Mouse (Mus musculus): ENCODE data around the gene Tgtp1.
"Not testable (repeated sequence)": the region's sequence is repeated elsewhere in the genome, so short reads cannot be mapped to it uniquely, and the experiment has no call there.

Tgtp1 gene

DNA sequence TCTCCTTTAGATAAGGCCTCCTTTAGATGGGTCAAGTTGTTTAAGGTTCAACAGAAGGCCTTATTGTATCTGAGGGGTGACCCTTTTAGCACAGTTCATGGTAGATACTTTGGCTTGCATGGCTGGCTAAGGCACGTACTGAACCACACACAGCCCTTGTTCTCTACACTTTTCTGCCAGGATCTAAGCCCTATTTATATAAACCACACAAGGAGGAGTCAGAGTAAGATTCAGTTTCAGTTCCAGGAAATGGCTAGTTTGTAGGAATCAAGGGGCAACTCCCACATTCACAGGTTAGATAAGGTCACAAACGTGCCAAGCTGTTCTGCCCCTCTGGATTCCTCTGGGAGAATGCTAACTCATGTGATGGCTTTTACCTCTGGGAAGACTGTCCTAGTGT is at the start of gene Tgtp1:
Tgtp1 (minus strand) TSS at position 155 of the 400 bp plus-strand sequence.
- not testable (repeated sequence) for DNase-seq (ENCODE audit: low read depth, low spot score)

DNA sequence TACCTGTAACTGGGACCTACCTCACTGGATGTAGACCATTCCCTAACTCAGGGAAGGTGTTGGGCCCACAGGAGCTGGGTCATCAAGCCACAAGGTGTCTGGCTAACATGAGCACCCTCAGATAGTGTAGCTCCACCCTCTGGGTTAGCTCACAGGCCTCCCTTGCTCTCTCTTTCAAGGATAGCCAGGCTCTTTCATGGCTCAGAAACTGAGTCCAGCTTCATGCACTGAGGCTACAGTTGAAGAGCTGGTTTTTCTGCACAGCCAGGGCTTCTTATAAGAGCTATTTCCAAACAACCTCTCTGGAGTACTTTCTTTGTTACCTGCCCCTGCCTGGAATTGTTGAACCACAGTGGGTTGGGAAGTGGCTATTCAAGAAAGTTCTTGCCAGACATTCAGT is 18.1 kb upstream of the Tgtp1 start:
- not testable (repeated sequence) for DNase-seq (ENCODE audit: low read depth, low spot score)

DNA sequence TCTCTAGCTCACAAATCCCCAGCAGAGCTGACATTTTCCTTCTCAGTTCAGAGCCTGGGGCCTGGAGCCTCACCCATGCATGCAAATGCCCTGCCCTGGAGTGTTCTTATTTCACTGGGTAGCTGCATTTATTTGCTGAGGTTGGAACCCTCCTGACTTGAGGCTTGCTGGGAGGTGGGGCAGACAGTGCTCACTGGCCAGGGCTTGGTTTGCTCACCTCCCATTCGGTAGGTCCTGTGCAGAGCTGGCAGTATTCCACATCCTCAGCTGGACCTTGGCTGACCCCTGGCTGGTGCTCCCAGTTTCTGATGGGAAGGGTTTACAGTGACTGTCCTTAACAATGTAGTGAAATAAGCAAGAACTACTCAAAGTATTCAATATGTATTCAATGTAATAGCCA is 12.8 kb upstream of the Tgtp1 start:
- not testable (repeated sequence) for DNase-seq (ENCODE audit: low read depth, low spot score)

DNA sequence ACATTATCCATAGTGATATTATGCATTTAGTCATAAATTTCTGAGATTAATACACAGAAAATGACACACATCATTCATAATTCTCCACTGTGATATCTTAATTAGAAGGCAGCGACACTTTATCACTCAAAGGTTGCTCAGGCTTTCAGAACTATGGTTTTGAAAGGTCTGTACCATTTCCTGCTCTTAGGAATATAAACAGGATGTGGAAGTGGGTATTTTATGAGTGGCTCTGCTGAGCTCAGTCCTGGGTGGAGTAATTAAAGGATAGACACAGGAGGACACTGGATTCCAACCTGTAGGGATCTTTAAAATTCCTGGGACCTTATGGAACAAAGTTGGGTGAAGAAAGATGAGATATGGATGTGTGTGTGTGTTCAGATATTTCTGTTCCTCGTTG is 12.3 kb upstream of the Tgtp1 start:
- not testable (repeated sequence) for DNase-seq (ENCODE audit: low read depth, low spot score)

DNA sequence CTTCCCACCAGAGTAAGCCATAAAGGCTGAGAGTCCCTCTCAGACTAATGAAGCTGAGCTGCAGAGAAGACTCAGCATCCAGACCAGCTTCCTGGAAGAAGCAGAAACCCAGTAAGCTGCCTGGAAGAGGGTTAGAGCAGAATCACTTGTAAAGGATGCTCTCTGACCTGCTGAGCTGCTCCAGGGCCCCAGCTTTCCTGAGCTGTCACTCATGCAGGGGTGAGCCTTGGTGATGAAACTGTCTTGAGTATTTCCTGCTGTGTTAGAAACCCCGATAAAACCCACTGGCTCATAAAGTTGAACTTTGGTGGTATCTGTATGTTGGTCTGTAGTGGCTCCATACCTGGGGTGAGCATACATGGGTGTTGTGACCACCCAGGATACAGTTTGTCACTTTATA is 6.4 kb upstream of the Tgtp1 start:
- not testable (repeated sequence) for DNase-seq (ENCODE audit: low read depth, low spot score)

DNA sequence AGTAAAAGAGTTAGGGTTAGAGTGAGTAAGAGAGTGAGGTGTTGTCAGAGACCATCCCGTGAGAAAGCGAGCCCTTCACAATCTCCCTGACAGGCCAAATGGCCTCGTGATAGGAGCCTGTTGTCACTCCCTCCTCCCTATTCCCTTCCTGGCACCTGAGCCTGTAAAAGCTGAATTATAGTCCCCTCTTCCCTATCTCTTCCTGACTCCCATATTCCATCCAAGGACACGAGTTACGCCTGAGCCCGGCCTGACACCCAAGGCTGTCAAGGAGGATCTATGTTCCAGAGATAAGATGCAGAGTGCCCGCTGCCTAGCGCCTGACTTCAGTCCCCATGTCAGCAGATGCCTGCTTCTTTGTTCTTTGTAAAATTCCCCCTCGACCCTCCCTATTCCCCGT is 676 bp downstream of the Tgtp1 start:
- not testable (repeated sequence) for DNase-seq (ENCODE audit: low read depth, low spot score)

DNA sequence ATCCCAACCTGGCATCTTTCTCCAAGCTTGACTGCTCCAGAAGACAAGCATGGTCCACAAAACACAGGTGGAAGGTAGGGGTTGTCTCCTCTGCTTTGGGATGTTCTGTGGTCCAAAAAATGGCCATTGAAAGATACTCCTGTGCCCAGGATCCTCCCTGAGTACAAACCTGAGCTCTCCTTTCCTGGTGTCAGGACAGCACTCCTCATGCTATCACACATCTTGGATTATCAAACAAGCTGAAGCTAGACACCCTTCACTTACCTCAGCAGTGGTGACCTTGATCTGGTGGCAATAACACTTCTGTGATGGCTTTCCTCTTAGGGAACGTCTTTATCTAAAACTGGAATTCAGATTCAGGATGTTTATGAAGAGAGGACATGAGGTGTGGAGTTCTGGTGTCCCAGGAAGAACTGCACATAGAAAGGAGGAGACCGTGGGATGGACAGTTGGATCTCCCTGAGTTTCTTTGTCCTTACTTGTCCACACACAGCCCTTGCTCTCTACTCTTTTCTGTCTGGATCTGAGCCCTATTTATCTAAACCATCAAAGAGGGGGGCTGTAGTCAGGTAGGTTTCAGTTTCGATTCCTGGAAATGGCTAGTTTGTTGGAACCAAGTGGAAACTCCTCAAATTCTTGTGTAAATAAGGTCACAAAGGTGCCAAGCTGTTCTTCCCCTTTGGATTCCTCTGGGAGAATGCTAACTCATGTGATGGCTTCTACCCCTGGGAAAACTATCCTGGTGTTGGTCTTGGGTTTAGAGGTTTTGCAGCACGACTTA is 2.0 kb downstream of the Tgtp1 start, which contains the start of gene Gm12185:
Gm12185 (minus strand) TSS at position 487 of the 781 bp plus-strand sequence.
- not testable (repeated sequence) for DNase-seq (ENCODE audit: low read depth, low spot score)

DNA sequence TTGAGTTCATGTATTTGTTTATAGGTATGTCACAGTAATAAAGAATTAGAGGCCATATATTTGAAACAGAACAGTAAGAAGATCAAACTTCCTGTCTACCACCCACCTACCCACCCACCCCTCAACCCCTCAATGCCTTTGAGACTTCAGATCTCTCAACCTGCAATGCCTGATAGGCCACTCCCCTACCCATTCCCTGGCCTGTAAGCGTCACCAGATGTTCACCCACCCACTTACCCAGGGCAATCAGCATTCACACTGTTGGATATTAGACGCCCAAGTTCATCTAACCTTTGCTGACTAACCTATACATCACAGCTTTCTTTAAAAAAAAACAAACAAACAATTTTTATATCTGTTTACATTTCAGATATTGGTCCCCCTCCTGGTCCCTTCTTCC is 4.0 kb downstream of the Tgtp1 start:
- DNase-seq (ENCODE audit: low read depth, low spot score): not testable (repeated sequence)

DNA sequence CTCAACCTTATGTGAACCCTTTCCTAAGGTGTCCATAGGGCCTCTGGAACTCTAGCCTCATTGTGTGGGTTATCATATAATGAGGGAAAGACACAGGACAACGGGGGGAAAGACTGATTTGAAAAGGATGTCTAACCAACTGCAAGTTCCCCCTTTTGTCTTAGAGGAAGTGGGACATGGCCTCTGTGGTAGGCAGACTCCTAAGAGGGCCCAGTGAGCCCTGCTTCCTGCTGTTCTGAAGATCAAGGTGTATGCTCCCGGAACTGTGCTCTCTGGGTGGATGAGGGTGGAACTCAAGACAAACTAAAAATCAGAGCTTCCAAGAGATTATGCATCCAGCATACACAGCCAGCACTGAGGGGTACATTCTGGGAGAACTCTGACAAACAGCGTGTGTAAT is 5.8 kb downstream of the Tgtp1 start:
- DNase-seq (ENCODE audit: low read depth, low spot score): not testable (repeated sequence)

DNA sequence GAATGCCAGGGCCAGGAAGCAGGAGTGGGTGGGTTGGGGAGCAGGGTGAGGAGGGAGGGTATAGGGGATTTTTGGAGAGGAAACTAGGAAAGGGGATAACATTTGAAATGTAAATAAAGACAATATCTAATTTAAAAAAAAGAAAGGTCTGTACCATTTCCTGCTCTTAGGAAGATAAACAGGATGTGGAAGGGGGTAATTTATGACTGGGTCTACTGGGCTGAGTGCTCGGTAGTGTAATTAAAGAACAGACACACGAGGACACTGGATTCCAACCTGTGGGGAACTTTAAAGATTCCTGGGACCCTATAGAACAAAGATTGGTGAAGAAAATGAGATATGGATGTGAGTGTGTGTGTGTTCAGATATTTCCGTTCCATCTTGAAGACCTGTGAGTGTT is 11.1 kb downstream of the Tgtp1 start:
- not testable (repeated sequence) for DNase-seq (ENCODE audit: low read depth, low spot score)

DNA sequence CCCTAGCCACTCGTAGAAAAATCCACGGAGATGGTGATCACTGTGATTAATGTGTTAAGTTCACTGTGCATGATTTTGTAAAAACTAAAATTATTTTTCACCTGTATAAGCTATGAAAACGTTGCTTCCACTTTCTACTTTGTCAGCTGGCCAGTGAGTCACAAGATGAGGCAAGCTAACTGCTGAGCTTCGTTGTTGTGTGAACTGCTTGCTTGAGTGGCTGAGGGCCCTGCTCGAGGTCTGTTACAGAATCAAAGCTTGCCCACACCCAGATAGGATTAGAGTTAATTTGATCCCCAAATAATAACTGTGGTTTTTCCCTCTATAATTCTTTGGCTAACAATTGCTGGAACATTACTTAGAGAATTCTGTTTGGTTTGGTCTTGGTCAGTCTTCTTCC is 13.9 kb downstream of the Tgtp1 start:
- not testable (repeated sequence) for DNase-seq (ENCODE audit: low read depth, low spot score)

DNA sequence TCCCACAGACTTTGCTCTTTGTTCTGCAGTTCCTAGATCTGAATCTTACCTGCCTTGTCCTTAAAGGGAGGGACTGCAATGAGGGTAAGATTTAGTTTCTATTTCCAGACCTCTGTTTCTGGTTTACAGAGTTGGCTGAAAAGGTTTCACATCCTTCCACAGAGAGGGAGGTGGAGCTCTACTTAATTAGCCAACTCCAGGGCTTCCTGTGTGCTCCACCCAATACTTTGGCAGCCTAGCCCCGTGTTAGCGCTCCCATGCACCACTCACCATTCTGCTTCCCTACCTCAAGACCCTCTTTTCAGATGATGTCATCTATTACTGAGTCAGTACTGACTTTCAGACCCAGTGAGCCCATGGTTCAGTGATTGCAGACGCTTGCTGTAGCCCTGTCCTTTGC is 14.7 kb downstream of the Tgtp1 start, which contains the start of gene 9930111J21Rik1:
9930111J21Rik1 (minus strand) TSS at position 148 of the 400 bp plus-strand sequence.
- DNase-seq (ENCODE audit: low read depth, low spot score): not testable (repeated sequence)

DNA sequence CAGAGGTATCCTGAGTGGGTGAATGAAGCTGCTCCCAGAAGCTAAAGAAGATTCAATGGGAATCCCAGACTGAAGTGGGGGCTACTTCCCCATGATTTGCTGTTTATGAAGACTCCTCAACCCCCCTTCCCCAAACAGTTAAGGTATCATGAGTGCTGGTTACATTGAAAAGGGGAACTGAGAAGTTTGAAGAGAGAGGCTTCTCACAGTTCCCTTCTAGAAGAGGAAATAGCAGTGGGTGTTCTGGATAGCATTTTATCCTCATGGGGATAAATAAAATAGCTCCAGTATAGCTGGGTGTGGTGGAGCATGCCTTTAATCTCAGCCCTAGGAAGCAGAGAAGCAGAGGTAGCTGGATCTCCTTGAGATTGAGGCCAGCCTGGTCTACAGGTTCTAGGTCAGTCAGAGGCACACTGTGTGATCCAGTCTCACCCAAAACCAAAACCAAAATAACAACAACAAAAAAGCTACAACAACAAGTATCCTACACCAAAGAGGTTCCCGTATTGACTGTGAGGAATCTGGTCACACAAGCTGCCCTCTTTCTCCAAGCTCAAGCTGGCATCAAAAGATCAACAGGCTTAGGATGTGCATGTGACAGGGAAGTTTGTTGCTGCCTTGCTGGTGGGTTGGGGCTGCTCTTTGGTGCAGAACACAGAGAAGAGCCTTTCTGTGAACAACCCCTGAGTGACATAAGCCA is 15.6 kb downstream of the Tgtp1 start, which contains the start of gene Olfr56:
Olfr56 (plus strand) TSS at position 650 of the 700 bp plus-strand sequence.
- DNase-seq (ENCODE audit: low read depth, low spot score): not testable (repeated sequence)

DNA sequence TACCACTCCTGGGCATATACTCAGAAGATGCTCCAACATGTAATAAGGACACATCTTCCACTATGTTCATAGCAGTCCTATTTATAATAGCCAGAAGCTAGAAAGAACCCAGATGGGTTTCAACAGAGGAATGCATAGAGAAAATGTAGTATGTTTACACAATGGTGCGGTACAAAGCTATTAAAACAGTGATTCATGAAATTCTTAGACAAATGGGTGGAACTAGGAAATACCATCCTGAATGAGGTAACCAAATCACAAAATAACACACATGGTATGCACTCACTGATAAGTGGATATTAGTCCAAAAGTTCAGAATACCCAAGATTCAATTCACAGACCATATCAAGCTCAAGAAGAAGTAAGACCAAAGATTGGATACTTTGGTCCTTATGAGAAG is 19.3 kb downstream of the Tgtp1 start:
- not testable (repeated sequence) for DNase-seq (ENCODE audit: low read depth, low spot score)

DNA sequence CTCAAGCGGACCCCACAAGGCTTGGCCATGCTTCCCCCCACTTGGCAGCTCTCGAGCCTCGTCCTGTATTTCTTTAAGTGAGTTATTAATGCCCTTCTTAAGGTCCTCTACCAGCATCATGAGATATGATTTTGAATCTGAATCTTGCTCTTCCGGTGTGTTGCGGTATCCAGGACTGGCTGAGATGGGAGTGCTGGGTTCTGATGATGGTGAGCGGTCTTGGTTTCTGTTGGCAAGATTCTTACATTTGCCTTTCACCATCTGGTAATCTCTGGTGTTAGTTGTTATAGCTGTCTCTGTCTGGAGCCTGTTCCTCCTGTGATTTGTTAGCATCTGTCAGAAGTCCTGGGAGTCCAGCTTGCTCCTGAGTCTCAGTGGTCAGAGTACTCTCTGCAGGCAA is 47.9 kb downstream of the Tgtp1 start, which contains the start of gene Psme2b:
Psme2b (minus strand) TSS at position 101 of the 400 bp plus-strand sequence.
- DNase-seq (ENCODE audit: low read depth, low spot score): not testable (repeated sequence)

DNA sequence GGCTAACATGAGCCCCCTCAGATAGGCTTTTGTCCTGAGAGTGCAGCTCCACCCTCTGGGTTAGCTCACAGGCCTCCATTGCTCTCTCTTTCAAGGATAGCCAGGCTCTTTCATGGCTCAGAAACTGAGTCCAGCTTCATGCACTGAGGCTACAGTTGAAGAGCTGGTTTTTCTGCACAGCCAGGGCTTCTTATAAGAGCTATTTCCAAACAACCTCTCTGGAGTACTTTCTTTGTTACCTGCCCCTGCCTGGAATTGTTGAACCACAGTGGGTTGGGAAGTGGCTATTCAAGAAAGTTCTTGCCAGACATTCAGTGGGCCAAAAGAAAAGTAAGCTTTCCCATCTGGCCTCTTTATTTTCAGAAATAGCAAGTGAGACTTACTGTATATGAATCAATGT is 54.7 kb downstream of the Tgtp1 start:
- not testable (repeated sequence) for DNase-seq (ENCODE audit: low read depth, low spot score)

Data from brain, adult 2 months (tissue).